Mouse (Mus musculus) kidney, postnatal 14 days (tissue): Measurements from ENCODE around the gene Lmna.

ENCODE experiments used
- DNase-seq: peaks from one replicate; pipeline ENCODE4 v3.0.0; 2022; ENCODE audit warnings: mixed read lengths

The Lmna gene

DNA sequence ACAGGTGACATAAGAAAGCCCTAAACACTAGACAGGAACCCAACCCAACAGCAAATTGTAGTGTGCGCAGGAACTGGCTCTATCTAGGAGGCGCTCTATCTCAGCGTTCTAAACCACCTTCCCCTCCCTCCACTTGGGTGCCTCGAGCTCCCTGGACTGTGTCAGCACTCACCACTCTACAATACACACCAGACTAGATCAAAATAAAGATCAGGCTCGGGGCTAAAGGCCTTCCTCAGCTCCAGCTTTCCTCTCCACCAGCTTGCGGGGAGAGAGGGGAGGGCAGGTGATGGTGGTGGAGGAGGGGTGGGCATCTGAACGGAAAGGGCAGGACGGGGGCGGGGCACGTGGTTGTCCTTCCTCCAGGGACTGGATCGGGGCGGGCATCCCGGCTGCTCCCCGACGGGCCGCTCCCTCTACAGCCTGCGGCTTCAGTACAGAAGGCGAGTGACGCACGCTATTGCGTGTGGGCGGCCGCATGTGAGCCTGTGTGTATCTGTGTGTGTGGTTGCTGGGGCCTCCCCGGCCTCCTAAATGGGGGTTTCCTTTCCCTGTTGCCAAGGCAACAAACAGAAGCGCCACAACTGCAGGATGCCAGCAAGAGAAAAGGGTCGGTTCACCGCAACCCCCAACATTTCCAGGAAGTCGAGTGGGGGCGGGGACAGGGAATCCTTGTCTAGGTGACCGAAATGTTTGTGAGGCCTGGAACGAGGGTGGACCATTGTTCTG is at the start of gene Lmna:
Gene Lmna, minus strand, starts transcription at position 265 of the 729 bp plus-strand sequence.
- peak; percentile 96 for DNase-seq

DNA sequence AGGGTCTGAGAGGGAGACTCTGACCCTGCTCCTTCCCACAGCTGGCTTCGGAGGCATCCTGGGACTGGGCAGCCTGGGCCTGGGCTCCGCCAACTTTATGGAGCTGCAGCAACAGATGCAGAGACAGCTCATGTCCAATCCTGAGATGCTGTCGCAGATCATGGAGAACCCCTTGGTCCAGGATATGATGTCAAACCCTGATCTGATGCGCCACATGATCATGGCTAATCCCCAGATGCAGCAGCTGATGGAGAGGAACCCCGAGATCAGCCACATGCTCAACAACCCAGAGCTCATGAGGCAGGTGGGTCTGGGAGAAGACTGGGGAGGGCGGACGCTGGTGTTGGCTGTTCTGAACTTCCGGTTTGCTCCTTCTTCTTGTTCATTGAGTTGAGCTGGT is 46.9 kb upstream of the Lmna start:
- DNase-seq, result no peak

DNA sequence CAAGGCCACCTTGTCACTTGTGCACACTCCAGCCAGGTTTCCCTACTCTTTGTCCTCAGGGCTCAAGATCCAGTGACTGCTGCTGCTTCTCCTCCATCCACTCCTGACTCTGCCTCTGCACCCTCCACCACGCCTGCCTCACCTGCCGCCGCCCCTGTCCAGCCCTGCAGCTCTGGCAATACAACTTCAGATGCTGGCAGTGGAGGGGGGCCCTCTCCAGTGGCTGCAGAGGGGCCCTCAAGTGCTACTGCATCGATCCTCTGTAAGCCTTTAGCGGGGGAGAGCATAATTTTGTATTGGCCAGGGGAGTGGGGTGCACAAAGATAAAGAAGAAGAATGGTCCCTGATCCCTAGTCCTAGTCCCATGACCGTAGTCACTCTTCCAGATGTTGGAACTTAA is 46.0 kb upstream of the Lmna start:
- no peak for DNase-seq

DNA sequence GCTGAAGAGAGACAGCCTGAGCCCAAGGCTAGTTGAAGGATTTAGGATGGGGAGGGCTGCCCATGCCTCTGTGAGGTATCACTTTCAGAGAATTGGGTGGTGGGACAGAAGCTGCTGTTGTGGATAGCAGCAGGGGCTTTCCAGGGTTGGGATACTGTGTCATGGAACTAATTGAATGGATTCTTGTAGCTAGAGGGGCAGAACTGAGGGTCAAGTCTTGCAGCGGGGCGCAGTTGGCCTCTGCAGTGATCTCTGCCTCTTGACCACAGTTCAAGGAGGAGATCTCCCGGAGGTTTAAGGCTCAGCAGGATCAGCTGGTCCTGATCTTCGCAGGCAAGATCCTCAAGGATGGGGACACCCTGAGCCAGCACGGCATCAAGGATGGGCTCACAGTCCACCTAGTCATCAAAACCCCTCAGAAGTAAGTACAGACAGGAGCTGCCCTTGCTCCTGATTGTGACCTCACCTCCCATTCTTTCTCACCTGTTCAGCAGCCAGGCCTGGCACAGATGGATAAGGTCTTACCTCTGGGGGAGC is 45.4 kb upstream of the Lmna start:
- DNase-seq, result no peak

DNA sequence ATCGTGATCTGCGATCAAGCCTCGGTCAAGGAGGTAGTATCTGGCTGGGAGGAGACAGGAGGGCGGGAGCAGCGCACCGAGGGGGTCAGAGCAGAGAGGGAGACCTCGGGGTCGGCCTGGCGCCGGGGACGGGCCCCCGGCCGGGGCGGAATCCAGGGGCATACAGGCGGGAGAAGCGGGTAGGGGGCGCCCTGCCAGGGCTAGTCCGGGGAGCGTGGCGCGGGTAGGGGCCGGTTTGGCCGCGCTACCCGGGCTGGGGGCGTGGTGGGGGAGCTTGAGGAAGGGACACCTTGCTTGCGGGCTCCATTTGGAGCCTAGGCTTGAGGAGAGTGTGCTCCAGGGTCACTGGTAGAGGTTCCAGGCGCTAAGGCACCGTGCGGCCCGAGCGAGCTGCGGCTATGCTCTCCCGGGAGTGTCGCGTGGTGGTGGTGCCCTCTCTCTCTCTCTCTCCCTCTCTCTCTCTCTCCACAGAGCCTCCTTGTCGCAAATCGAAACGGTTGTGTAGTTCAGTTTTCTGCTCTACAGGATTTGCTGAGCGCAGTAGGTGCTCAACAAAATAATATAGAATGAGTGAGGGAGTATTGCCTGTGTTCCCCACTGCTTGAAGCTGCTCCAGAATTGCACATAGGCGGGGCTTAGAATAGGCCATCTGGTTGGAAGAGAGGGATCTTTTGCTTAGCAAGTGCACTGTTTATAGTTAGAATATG is 44.3 kb upstream of the Lmna start:
- DNase-seq, result peak; percentile 36

DNA sequence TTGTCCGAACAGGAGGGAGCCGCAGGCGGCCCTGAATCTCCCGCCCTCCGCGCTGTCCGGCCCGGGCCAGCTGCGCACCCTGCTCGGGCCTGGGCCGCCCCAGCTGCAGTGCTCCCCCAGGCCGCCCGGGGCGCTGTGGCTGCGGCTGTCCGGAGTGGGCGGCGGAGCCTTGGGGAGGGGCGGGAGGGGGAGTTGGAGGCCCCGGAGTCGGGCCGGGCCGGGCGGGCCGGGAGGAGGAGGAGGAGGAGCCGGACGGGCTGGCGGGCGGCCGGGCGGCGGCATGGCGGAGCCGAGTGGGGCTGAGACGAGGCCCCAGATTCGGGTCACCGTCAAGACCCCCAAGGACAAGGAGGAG is 43.7 kb upstream of the Lmna start, which contains the start of gene Ubqln4:
Gene Ubqln4, plus strand, starts transcription at position 234 of the 355 bp plus-strand sequence.
- DNase-seq, result peak; percentile 96

DNA sequence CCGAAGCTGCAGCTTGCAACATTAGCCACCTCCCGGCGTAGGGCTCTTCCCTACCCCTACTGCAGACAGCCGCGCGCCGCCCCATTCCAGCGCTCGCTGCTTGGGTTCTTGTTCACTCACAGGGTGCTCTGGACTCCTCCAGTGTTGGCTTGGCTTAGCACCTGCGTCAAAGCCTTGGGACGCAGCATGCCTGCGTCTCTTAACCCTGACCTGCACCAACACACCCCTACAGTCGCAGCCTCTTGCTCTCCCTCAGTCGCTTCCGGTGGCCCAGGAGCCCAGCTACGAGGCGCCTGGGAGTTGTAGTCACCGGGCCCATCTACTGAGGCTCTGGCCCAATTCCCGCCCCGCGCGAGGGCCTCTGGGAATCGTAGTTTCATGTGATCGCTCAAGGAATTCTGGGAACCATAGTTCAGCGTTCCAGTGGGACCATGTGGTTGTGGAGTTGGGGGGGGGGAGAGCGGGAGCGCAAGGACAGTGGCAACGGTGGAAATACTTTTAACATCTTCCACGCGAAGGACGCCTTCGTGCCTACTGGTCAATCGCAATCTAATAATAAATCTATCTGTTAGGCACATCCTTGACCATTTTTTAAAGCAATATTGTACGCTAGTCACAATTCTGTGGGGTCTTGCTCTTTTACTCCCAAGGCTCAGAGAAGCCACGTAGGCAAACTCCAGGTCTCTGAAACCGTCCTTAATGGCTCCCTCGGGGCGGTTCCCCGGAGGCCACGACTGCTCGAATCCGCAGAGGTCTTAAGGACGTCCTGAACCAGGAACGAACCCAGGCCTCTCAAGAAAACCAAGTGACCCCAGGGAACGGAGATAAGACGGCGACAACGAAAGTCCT is 43.1 kb upstream of the Lmna start, which contains the start of gene Lamtor2:
Gene Lamtor2, minus strand, starts transcription at position 399 of the 849 bp plus-strand sequence.
- peak; percentile 99 for DNase-seq

DNA sequence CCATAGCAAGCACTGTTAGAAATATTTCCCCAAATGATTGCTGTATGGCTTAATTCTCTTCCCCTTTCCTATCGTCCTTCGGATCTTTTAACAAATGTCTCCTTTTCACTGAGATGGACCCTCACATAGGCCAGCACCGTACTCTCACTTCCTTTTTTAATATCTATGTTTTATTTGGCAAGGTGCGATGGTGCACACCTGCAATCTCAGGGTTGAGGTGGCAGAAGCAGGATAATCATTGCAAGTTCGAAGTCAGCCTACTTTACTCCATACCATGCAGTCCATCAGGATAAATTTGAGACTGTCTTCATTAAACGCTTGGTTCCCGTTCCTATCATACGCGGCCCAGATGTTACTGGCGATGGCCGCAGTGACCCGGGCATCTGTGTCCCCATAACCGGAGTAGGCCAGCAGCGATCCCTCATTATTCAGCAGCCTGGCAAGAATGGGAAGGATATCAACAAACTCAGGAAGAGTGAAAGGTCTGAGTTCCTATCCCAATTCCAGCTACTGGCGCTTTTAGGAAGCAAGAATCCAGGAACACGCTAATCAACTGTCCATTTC is 42.4 kb upstream of the Lmna start:
- DNase-seq, result no peak

DNA sequence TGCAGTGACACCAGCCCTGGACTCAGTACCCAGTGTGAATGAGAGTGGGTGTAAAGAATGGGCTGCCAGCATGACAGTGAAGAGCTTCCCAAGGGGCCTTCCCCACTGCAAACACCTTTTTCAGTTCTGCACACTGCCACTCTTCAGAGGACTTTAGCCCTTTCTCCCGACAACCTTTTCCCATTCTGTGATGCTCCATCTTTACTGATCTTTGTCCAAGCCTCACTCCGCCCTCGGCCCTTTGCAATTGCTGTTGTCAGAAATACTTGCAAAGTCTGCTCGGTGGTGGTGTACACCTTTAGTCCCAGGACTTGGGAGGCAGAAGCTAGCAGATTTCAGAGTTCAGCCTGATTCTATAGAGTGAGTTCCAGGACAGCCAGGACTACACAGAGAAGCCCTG is 41.8 kb upstream of the Lmna start:
- peak; percentile 35 for DNase-seq

DNA sequence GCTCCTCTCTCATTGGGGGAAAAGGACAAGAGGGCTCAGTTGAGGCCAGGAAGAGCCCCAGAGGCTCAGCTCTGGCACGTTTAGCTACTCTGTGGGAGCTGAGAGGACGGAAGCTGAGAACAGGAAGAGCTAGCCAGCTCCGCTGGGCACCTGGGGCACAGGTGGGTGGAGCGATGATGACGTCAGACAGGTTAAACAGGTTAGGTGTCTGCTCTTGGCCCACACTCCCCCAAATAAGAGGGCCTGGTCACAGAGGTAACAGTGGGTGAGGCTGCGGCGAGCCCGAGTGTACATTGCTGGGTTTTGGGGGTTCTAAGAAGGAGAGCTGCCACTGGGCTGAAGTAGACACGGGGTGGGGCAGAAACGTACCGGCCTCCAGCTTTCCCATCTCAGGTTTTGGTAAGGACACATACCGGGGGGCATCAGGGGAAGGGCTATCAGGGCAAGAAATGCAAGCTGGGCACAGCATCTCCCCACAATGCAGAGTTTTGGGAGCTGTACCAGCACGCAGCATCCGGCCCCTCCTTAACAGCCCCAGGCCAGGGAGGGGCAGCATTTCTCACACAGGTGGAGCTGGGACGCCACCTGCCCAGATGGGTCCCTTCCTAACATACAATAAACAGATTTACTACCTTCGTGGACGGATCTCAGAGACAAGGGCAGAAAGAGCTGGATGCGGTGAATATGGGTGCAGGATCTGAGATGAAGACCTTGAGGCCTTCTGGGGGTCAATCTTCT is 38.6 kb upstream of the Lmna start, which contains the start of gene Rab25:
Gene Rab25, minus strand, starts transcription at position 121 of the 738 bp plus-strand sequence.
- peak; percentile 76 for DNase-seq

DNA sequence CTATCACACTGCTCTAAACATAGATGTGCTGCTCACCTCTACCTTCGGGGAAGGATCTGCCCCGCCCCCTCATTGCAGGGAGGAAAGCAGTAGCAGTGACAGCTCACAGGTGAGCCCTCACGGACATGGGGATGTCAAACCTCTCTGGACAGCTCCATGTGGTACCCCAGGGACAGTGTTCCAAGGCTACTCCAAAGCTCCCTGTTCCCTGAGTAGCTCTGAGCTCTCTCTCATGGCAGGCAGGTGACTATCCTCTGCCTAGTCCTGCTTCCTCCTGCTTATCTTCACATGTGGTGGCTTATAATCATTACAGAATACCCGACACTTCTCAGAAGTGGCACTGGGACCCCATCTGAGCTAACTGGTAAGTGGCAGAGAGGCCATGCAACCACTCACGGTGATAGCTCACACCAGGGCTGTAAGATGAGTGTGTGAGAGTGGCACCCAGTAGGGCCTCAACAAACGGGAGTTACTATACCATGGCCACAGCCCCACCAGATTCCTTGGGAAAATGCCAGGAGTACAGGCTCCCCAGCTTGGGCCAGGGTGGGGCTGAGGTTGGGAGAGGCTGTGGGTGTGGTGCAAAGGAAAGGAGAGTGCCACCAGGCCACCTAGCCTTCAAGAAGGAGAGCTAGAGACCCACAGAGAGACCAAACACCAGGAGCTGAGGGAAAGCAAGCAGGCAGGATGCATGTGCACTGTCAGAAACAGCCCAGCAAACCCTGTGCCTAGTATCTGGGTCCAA is 37.1 kb upstream of the Lmna start:
- no peak for DNase-seq

DNA sequence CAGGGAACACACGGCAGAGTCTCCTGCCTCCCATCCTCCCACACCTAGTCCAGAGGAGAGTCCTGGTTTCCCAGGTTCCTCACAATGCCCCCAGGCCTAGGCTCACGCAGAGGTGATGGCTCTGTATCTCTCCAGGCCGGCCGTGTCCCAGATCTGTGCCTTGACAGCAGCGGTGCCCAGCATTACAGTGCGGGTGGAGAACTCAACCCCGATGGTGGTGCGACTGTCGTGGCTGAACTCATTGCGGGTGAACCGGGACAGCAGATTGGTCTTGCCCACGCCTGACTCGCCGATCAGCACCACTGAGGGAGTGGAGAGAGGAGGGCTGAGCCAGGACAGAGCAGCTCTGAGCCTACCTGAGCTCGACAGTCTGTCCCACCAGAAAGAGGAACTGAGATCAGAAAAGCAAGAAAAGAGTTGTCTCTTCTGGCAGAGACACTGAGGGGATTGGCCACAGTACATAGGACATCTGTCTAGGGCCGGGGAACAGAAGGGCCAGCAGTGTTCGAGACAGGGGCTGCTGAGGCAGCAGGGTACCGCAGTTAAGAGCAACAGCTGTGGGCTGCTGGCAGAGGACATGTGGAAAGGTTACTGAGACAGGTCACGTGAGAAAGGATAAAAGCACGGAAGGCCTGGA is 35.3 kb upstream of the Lmna start:
- peak; percentile 2 for DNase-seq

DNA sequence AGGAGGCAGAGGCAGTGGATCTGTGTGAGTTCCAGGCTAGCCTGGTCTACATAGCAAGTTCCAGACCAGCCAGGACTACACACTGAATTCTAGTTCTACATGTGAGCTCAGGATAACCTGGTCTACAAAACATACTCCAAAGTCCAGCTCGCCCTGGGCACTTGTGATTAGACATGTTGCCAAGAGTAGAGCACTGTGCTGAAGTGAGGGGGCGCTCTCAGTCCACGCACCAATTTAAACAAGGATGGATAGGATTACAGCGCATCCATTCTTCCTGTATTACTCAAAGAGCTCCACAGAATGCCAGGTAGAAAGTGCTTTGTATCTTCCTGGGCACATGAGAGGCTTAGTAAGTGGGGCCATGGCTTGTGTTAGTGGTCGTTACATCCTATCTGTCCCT is 34.8 kb upstream of the Lmna start:
- peak; percentile 43 for DNase-seq

DNA sequence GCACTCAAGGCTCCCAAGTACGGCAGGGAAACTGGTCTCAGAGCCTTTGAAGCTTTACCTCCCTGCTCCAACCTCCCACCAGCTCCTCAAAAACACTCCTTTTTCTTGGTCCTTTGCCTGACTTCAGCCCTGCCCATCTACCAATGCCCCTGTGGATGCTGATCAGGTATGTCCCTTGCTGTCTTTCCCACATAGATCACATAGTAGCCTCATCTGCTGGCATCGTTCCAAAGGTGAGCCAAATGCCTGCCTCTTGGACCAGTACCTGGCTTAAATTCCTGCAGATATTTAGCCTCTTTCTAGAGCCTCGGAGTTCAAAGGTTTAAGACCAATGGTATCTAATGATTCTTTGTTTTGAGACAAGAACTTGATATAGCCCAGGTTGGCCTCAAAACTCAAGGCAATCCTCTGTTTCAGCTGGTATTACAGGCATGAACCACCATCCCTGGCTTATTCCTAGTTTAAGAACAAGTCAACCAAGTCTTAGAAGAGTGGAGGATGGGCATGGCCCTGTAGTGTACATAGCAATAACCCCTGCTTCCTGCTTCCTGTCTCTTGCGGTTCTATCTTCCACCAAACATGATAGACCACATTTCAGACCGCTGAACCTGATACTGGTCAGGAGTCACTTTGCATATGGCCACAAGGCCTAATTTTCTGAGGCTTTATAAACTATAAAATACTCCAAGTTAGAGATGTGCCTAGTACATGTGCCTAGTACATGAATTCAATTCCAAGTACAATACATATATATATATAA is 34.1 kb upstream of the Lmna start:
- DNase-seq, result peak; percentile 11

DNA sequence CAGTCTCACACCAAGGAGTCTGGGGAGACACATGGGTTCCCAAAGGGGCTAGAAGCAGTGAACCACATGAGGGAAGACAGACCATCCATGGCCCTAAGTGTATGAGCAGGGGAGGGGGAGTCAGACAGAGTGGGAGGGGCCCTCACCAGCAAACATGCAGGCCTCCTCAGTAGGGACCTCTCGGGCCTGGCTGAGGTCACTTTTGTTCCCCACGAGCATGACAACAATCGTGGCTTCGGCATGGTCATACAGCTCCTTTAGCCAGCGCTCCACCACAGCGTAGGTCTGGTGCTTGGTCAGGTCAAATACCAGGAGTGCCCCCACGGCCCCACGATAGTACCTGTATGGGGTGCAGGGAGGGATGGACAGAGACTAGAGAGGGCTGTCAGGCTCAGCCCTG is 33.4 kb upstream of the Lmna start:
- DNase-seq, result no peak

DNA sequence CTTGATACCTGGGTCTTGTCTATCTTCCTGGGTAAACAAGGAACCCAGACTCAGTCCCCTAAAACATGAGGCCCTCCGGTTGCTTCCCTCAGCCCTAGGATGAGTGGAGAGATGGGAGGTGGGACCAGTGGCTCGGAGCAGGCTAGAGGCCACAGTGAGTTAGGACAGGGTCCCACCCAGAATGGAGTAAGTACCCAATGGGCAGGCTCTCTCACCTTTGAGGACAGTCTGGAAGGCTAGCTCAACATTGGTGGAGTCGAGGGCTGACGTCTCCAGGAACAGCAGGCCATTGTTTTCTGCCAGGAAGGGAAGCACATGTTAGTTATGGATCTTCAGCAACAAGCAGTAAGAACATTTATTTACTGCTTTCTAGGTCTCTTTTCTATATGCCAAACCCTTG is 32.7 kb upstream of the Lmna start:
- DNase-seq, result no peak

DNA sequence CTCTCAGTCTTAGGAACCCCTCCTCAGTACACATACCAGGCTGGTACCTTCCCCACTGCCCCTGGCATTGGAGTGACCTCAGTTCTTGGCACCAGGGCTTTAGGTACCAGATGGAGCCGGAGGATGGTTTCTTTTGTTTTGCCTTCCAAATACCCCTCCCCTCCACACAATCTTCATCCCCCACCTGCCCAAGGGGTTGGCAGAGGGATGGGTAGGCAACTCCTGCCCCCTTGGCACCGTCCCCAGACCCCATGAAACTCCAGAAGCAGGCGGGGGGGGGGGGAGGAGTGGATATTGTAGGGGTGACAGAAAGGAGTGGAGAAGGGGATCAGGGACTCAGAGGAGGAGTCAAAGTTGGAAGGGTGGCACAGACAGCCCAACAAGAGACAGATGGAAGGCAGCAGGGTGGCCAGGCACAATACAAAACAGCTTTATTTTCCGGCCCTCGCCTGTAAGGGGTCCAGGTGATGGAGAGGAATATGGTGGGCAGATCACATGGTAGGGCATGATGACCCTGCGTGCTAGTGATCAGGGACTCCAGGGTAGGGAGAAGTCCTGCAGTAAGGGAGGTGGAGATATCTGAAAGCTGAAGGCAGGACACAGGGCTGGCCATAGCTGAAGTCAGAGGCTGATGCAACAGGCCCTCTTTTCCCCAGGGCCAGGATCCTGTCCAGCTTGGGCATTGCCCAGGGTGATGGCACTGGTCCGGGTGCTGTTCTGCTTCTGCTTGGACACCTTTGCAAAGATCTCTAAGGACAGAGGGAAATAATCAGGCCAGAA is 32.1 kb upstream of the Lmna start:
- peak; percentile 9 for DNase-seq

DNA sequence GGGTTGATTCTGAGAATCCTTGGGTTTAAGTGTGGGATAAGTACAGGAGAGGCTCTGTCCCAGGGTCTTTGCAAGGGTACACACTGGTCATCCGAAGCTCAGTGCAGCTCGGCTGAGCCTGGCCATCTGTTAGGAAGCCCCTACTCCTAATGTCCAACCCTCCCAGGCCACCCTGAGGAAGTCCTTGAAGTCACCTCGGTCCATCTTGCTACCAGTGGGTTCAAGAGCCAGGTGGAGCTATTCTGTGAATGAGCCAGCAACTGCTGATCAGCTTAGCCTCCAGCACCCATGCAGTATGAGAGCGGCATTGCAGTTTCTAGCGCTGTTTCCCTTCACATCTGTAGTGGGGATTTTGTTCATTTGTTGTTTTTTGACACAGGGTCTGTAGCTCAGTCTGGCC is 30.3 kb upstream of the Lmna start:
- DNase-seq, result peak; percentile 5

DNA sequence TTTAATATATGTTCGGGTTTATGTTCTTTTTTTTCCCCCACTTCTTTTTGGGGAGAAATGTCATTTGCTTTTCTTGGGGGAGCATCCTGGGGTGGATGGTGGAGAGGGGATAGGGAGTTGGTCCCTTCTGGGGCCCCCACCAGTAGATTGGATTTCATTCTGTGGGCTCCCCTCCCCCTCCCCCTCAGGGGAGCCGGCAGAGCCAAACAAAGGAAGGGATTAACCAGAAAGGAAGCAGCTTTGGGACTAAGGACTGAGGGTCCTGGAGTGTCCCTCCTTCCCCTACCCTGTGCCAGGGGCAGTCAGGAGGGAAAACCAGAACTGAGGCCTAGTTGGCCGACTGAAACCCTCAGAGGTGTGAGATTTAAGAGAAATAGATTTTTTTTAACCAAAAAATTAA is 29.6 kb upstream of the Lmna start:
- no peak for DNase-seq
